Mouse (Mus musculus) lung, embryonic 16.5 days (tissue): ENCODE measurements around the gene Slc39a8. TPM values are rescaled to one million over a fixed set of nuclear protein-coding genes. Genes with fewer than 3 reads are reported as not detected.

Experiments
- ATAC-seq: fragments of 200-750 bp; cut with Nextera tagmentation; 2 replicates; pipeline ENCODE4 v1.8.0; 2017; ENCODE audit warnings: low read depth, mild to moderate bottlenecking, moderate library complexity
- H3K27ac ChIP-seq: fragments of 300-500 bp; sonication (generic); 2 replicates; pipeline ENCODE4 v1.5.1; 2014; ENCODE audit warnings: mild to moderate bottlenecking, control low read depth, low read length
- H3K27me3 ChIP-seq: fragments of 300-500 bp; sonication (generic); 2 replicates; pipeline ENCODE4 v1.6.1; 2014; ENCODE audit warnings: low read depth, low read length, mixed read lengths; ENCODE audit not compliant: control insufficient read depth, insufficient read depth
- H3K36me3 ChIP-seq: fragments of 300-500 bp; sonication (generic); 2 replicates; pipeline ENCODE4 v1.6.1; 2014; ENCODE audit warnings: low read length; ENCODE audit not compliant: control insufficient read depth, insufficient read depth
- H3K4me1 ChIP-seq: fragments of 300-500 bp; sonication (generic); replicated peaks from 2 replicates; pipeline ENCODE4 v1.6.1; 2014; ENCODE audit warnings: low read length, mixed read lengths; ENCODE audit not compliant: control insufficient read depth, insufficient read depth
- H3K4me2 ChIP-seq: fragments of 300-500 bp; sonication (generic); 2 replicates; pipeline ENCODE4 v1.6.1; 2014; ENCODE audit warnings: low read depth, low read length, control low read depth
- H3K4me3 ChIP-seq: fragments of 300-500 bp; sonication (generic); 2 replicates; pipeline ENCODE4 v1.5.1; 2014; ENCODE audit warnings: mild to moderate bottlenecking, low read length, control low read depth
- H3K9ac ChIP-seq: fragments of 300-500 bp; sonication (generic); 2 replicates; pipeline ENCODE4 v1.6.1; 2014; ENCODE audit warnings: low read length, control low read depth
- H3K9me3 ChIP-seq: fragments of 300-500 bp; sonication (generic); 2 replicates; pipeline ENCODE4 v1.6.1; 2016; ENCODE audit warnings: low read length; ENCODE audit not compliant: control insufficient read depth
- WGBS: fragments of 180-500 bp; shearing (Covaris S2); extraction: QIAGEN DNeasy Blood & Tissue Kit; methylation state at CpG from one replicate; pipeline ENCODE4 v1.1.7; 2014; 5-methylcytosine and 5-hydroxymethylcytosine counted together
- polyA plus RNA-seq: library from polyadenylated mRNA; unstranded; fragments of >200 nt; fragmentation: Nextera tagmentation; extraction: Ambion mirVana; gene quantifications from 2 replicates; pipeline ENCODE4 v1.2.1, GENCODE M21; 2015

The Slc39a8 gene
- polyA plus RNA-seq, 1 experiment from 2014 or later, result 20.2 TPM

GRCm38 (mm10) chr3:135887033-135887855 lies 62.2 kb downstream of the Slc39a8 start:
- no peak overlapping the region for H3K9ac ChIP-seq
- no peak overlapping the region for H3K27ac ChIP-seq
- H3K4me1 ChIP-seq, result no peaks in the 10 kb centered on the region
- WGBS, result 81% methylated on average over 9 of the region's 9 CpGs
- ATAC-seq, result no peak
- H3K4me2 ChIP-seq, result no peak overlapping the region
- no peaks in the 10 kb centered on the region for H3K27me3 ChIP-seq
- no peak overlapping the region for H3K4me3 ChIP-seq
- H3K9me3 ChIP-seq, result no peaks in the 10 kb centered on the region
- H3K36me3 ChIP-seq, result no peaks in the 10 kb centered on the region

DNA sequence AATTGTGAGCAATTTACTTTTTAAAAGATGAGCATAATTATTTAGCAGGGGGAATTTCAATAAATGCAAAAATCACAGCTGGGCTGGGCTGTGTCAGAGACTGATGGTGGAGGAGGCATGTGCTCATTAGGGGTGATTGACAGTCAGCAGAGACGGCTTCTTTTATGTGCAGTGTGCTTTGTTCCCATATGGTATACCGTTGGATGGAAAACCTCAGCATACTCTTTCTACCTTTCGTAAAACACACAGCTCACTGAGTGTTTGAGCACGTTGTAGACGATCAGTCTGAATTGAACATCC lies 62.7 kb downstream of the Slc39a8 start:
- no peaks in the 10 kb centered on the region for H3K9me3 ChIP-seq
- WGBS, result 78% methylated on average over 5 of the region's 5 CpGs

GRCm38 (mm10) chr3:135889401-135889800 lies 64.3 kb downstream of the Slc39a8 start:
- H3K9ac ChIP-seq, result no peak overlapping the region
- no peak overlapping the region for H3K4me2 ChIP-seq
- no peaks in the 10 kb centered on the region for H3K9me3 ChIP-seq
- H3K36me3 ChIP-seq, result no peaks in the 10 kb centered on the region
- no peaks in the 10 kb centered on the region for H3K4me1 ChIP-seq
- no peak for ATAC-seq
- no peak overlapping the region for H3K4me3 ChIP-seq
- no peak overlapping the region for H3K27ac ChIP-seq
- no peaks in the 10 kb centered on the region for H3K27me3 ChIP-seq

More for the DNA sequence above, 62.7 kb downstream of the Slc39a8 start:
- Histone ChIP-seq H3K4me1 (no peaks in the 10 kb centered on the region), H3K4me3 (no peak overlapping the region), H3K4me2 (no peak overlapping the region), H3K36me3 (no peaks in the 10 kb centered on the region), H3K27ac (no peak overlapping the region), H3K9ac (no peak overlapping the region), H3K27me3 (no peaks in the 10 kb centered on the region)
- no peak for ATAC-seq

DNA sequence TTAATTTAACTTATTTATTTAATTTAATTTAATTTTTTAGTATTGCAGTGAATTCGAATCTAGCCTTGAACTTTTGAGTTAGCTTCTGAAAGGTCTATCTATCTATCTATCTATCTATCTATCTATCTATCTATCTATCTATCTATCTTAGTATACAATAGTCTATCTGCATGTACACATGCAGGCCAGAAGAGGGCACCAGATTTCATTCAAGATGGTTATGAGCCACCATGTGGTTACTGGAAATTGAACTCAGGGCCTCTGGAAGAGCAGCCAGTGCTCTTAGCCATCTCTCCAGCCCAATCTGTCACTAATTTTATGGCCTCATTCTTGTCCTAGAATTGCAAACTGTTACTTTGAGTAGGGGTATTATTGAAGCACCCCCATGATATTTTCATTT lies 78.3 kb downstream of the Slc39a8 start:
- no peaks in the 10 kb centered on the region for H3K36me3 ChIP-seq
- 81% methylated on average over 1 of the region's 1 CpGs for WGBS
- H3K4me1 ChIP-seq, result no peaks in the 10 kb centered on the region
- H3K4me3 ChIP-seq, result no peak overlapping the region
- no peak for ATAC-seq
- no peaks in the 10 kb centered on the region for H3K9me3 ChIP-seq
- no peaks in the 10 kb centered on the region for H3K27me3 ChIP-seq
- no peak overlapping the region for H3K9ac ChIP-seq
- H3K27ac ChIP-seq, result no peak overlapping the region
- no peak overlapping the region for H3K4me2 ChIP-seq

GRCm38 (mm10) chr3:135904881-135905280 lies 79.8 kb downstream of the Slc39a8 start:
- no peak overlapping the region for H3K27ac ChIP-seq
- no peak overlapping the region for H3K4me2 ChIP-seq
- no peaks in the 10 kb centered on the region for H3K36me3 ChIP-seq
- WGBS, result 35% methylated on average over 6 of the region's 6 CpGs
- no peaks in the 10 kb centered on the region for H3K4me1 ChIP-seq
- no peaks in the 10 kb centered on the region for H3K27me3 ChIP-seq
- H3K9ac ChIP-seq, result no peak overlapping the region
- no peak for ATAC-seq
- H3K9me3 ChIP-seq, result no peaks in the 10 kb centered on the region
- H3K4me3 ChIP-seq, result no peak overlapping the region

- H3K27ac ChIP-seq, result no peak overlapping the region
- ATAC-seq, result no peak
- WGBS, result 90% methylated on average over 1 of the region's 1 CpGs
- H3K9ac ChIP-seq, result no peak overlapping the region
- no peak overlapping the region for H3K4me2 ChIP-seq
- H3K36me3 ChIP-seq, result no peaks in the 10 kb centered on the region
- no peaks in the 10 kb centered on the region for H3K4me1 ChIP-seq
- no peaks in the 10 kb centered on the region for H3K27me3 ChIP-seq
- H3K4me3 ChIP-seq, result no peak overlapping the region
- no peaks in the 10 kb centered on the region for H3K9me3 ChIP-seq
Measured at GRCm38 (mm10) chr3:135905729-135906128, 80.7 kb downstream of the Slc39a8 start.

GRCm38 (mm10) chr3:135907028-135907427 lies 81.9 kb downstream of the Slc39a8 start:
- Histone ChIP-seq H3K36me3 (no peaks in the 10 kb centered on the region), H3K4me3 (no peak overlapping the region), H3K9ac (no peak overlapping the region), H3K9me3 (no peaks in the 10 kb centered on the region), H3K4me2 (no peak overlapping the region), H3K27me3 (no peaks in the 10 kb centered on the region), H3K4me1 (no peaks in the 10 kb centered on the region), H3K27ac (no peak overlapping the region)
- 71% methylated on average over 3 of the region's 3 CpGs for WGBS
- no peak for ATAC-seq

DNA sequence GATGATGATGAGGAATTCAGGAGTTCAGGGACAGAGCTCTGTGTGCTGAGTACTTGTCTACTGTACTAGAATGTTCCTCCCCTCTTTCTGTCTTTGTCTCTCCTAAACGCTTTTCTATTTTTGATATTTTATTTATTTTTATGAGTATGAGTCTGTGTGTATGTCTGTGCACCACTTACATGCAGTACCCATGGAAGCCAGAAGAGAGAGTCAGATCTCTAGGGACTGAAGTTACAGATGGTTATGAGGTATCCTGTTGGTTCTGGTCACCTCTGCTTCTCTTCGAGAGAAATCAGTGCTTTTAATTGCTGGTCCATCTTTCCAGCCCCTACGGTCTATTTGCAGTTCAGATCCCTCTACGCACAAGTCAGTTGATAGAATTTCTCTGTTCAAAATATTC lies 90.9 kb downstream of the Slc39a8 start:
- 85% methylated on average over 4 of the region's 4 CpGs for WGBS
- Histone ChIP-seq H3K4me1 (no peaks in the 10 kb centered on the region), H3K9ac (no peak overlapping the region), H3K27ac (no peak overlapping the region), H3K9me3 (no peaks in the 10 kb centered on the region), H3K36me3 (no peaks in the 10 kb centered on the region), H3K4me2 (no peak overlapping the region), H3K27me3 (no peaks in the 10 kb centered on the region), H3K4me3 (no peak overlapping the region)
- no peak for ATAC-seq

GRCm38 (mm10) chr3:135918566-135919180 lies 93.6 kb downstream of the Slc39a8 start:
- Histone ChIP-seq H3K27me3 (no peaks in the 10 kb centered on the region), H3K36me3 (no peaks in the 10 kb centered on the region), H3K9ac (no peak overlapping the region), H3K4me3 (no peak overlapping the region), H3K4me2 (no peak overlapping the region), H3K27ac (no peak overlapping the region), H3K4me1 (no peaks in the 10 kb centered on the region), H3K9me3 (no peaks in the 10 kb centered on the region)
- 68% methylated on average over 5 of the region's 5 CpGs for WGBS
- no peak for ATAC-seq
